Mouse (Mus musculus) naive thymus-derived CD4-positive, alpha-beta T cell, adult 2 months (primary cell): Measurements from ENCODE around the gene Rnf7.
A peak's percentile ranks its signal among the peaks of the same experiment; 100 is the strongest.

ENCODE experiments used
- DNase-seq: peaks from one replicate; pipeline ENCODE4 v3.0.0-alpha.2; 2011; ENCODE audit warnings: low read depth

Rnf7 gene

DNA sequence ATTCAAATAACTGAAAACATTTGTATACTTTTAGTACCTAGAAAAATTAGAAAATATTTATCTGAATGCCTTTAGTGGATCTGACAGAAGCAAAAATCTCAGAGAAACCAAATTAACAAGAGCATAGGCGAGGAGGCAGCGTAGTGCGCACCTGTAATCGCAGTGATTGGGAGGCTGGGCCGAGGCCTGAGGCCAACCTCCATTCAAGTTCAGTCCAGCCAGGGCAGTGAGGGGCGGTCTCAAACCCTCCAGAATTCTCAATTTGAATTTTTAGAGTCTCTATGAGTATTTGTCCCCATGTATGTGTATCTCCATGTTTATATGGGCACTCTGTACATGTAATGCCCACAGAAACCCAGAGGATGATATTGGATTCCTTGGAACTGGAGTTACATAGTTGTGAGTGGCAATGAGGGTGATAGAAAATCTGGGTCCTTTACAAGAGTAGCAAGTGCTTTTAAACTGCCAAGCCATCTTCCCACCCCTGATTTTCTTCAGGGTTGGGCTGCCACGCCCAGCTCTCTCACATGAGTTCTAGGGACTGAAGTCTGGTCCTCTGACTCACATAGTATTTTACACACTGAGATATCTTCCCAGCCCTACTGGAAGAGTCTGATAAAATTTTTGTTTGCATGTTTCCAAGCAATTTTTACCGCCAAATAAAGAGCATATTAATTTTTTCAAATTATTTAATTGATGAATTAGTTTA lies 8.1 kb downstream of the Rnf7 start:
- no peak for DNase-seq

DNA sequence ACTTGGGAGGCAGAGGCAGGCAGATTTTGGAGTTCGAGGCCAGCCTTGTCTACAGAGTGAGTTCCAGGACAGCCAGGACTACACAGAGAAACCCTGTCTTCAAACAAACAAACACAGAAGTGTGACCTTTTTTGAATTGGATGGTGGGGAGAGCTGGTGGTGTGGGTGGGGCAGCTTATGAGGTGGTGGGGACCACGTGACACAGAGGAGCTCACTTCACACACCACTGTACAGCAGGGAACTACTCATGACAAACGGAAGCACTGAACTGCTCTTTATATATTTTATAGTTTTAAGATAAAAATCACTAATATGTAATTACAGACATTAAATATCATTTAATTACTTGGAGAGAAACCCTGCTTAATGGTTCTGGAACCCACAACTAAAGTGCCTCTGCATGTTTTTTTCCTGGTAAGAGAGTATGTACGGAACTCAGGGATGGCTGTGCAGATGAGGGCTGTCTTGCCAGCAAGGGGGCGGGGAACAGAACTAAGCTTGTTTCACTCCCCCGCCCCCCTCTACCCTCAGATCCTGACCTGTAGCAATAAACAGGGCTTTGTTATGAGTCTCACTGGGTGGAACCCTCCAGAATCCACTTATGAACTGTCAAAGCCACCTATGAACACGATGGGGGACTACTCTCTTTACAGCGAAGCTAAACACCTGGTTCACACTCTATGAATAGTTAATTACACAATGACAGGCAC lies 8.8 kb downstream of the Rnf7 start:
- DNase-seq: no peak

DNA sequence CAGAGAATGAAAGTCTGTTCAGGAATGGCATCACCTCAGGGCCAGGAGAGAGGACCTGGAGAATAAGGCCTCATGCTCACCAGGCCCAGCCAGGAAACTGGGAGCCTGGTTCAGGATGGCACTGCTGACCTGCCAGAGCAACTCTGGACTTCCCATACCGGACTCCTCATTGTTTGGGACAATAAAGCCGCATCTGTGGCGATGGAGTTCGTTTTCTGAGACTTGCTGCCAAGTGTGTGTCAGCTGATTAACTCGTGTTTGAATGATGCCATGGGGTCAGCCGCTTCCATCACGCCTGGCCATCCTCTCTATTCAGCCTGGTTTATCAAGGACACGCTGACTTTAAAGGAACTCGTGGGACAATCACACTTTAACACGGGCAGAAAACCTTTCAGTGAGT lies 14.8 kb downstream of the Rnf7 start:
- no peak for DNase-seq

DNA sequence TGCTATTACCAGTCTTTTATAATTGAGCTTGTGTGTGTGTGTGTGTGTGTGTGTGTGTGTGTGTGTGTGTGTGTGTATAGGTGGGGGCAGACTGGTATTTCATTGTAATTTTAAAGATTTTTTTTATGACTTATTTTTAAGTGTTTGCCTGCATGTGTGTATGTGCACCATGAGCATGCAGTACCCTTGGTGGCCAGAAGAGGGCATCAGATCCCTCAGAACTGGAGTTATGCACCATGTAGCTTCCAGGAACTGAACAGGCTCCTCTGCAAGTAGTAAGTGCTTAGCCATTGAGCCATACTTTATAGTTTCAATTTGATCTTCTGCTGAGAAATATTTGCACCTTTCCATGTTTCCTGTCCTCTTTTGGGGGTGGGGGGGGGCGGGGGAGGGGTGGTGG lies 16.9 kb downstream of the Rnf7 start:
- peak; percentile 54 for DNase-seq

DNA sequence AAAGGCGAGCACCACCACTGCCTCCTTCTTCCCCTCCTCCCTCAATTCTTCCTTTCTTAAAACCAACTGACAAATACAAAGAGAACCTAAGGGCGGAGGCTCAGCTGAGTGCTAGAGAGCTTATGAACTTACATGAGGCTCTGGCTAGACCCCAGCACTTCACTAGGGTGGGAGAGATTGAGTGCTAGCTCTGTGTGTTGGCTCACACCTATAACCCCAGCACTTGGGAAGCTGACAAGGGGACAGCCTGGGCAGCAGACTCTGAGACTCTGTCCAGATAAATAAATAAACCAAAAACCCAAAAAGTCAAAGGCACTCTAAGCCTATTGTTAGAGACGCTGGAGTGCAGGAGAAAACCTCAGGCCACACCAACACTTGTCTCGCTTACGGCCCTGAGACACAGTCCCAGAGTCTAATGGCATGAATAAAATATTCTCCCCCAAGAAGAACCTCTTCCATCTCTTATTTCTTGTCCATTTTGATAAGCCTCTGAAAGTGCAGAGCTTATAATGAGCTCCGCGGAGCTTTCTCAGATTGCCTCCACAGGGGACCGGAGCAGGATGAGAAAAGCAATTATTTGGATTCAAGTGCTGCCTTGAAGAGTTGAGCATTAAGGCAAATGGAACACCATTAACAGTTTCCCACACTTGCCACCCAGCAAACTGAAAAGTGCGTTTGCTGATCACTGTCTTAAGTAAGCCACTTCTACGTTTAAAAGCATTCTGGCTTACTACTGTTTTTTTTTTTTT lies 18.2 kb downstream of the Rnf7 start:
- DNase-seq: no peak

DNA sequence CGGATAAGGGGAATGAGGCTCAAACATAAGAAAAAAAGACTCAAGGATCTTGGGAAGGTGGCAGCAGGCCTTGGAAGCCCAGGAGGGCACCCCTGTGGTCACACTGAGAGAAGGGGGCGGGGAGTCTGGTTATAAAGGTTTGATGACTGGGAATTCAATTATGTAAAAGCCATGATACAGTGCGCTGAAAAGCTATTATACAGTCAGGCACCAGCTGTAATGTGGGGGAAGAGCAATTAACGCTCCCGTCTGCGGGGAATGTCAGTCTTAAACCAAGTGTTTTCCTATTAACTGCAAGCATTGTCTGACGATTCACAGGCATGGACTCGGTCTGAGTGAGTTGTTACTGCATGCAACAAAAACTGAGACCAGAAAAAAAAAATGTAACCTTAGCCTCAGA lies 22.9 kb downstream of the Rnf7 start:
- no peak for DNase-seq

DNA sequence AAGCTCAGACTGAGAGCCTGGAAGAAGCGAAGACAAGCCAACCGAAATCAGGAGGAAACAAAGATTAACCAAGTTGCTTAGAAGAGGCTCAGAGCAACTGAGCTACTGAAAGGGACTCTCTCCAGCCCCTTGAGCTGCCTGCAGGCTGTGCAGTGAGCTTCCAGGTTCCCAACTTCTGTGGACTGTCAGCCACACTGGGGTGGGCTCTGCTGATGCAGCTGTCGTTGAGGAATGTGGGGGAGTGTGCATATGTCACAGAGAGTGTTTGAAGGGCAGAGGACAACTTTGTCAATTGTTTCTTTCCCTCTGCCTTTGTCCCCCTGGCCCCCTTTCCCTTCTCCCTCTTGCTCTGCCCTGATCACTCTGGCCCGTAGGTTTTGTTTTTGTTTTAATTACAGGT lies 25.5 kb downstream of the Rnf7 start:
- no peak for DNase-seq

DNA sequence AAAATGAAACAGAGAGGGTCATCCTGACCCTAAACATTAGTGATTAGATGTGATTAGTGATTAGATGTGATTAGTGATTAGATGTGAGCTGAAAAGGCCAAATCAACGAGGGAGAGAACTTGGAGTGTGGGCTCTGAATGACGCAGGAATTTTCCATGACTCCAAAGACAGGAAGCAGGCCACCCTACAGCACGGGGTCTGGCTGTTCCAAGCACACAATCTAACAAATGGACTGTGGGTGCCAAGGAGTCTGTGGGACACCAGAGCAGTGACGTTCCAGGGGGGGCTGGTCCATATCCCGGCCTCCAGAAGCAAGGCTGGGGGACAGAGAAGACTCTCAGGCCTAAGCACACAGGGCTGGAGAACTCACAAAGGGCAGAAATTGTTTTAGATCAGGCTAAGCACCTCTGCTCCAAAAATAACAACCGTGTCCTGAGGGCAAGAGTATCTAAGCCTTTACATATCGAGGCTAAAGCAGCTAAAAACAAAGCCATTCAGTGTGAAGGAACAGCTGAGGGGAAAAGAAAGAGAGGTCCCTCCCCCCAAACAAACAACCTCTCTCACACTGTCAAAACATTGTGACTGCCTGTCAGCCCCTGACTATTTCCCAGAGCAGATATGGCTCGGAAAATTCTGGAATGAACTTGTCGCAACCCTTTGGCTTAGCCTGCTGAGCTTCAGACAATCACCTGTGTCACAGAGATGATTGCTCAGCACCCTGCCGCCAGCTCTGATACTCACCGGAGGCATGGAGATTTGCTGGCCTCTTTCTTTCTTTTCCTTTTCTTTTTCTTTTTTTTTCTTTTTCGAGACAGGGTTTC lies 27.4 kb downstream of the Rnf7 start:
- no peak for DNase-seq

DNA sequence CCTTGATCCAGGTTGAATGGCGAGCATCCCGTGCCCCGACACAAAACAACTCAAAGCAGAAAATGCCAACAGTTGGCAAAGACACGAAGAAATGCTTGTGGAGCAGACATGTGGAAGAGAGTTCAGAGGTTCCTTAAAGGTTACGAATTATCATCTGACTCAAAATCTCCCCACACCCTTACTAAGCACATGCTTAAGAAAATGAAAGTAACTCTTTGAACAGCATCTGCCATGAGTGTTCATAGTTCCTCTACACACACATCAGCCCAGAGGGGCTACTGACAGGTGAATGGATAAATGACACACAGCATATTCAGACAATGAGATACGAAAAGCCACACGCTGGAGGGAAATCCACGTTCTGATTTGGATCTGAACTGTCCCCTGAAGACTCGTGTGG lies 29.0 kb downstream of the Rnf7 start:
- DNase-seq: no peak

DNA sequence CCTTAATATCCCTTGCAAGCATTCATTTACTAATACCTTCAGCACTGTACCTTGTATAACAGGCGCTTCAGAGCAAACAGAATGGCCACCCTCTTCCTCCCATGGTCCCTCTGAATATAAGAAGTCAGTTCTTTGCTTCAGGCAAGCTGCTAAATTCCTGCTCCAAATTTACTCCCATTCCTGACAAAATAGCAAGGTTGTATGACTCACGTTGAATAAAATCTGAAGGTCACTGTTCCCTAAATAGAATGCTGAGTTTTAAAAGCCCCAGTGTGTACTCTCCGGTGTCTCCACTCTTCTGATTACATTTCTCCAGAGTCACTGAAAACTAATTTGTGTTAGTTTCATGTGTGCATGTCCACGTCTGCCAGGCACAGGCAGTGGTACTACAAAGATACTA lies 33.1 kb downstream of the Rnf7 start:
- no peak for DNase-seq

DNA sequence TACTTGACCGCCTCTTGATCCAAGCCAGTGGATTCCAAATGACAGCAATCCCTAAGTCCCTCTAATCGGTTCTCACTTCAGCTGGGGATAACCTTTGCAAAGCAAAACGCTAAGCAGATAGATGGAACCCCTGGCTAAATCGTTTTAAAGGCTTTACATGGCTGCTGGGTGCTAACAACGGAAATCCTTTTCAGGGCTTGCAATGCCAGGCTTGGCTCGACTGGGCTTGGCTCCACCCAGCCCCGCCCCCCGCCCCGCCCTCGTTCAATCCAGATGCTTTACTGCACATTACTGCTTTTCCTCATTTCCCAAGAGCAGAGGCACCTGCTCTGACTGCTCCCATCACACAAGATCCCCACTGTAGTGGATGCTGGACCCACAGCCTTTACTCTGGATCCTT lies 36.4 kb downstream of the Rnf7 start:
- DNase-seq: peak; percentile 61

DNA sequence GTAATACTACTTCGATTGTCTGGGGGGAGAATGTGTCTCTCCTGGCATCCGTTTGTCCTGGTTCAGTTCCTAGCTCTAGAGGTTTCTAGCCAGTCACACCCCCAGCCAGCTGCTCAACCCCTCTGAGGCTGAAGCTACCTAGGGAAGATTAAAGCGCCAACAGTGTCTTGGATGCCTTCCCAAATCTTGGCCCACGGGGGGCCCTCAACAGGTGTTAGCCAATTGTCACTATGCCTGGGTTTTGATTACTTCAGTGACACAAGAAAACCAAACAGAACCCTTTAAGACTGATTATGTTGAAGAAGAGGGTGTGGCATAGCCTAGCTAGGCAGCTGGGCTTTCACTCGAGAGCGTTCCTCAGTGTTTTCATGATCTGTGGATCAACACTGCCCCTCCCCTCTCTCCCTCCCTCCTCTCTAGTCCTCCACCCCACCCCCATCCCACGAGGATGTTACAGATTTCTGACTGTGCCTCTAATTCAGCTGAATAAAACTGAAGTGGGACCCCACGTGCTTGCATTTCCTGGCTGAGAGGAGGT lies 40.1 kb downstream of the Rnf7 start:
- peak; percentile 73 for DNase-seq

DNA sequence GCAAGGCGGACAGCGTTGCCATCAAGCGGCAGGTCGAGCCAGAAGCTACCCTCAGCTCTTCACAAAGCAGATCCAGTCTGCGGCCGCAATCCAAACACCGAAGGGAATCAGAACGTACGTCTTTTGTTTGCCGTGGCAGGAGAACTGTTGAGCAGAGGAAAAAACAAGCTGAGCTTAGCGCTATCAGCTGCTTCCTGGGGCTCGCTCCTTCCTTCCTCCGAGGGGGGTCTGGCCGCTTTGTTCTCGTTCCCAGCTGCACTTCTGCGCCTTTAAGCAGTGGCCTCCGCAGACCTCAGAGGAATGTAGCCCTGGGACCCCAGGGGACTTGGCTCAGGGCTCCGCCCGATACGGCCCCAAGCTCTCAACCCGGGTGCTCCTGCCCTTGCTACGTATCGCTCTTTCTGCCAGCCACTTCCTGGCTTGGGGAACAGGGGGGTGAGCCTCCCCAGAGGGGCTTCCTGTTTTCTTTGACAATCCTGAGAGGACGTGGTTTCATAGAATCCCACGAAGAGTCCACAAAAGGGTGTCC lies 40.6 kb downstream of the Rnf7 start:
- peak; percentile 77 for DNase-seq

DNA sequence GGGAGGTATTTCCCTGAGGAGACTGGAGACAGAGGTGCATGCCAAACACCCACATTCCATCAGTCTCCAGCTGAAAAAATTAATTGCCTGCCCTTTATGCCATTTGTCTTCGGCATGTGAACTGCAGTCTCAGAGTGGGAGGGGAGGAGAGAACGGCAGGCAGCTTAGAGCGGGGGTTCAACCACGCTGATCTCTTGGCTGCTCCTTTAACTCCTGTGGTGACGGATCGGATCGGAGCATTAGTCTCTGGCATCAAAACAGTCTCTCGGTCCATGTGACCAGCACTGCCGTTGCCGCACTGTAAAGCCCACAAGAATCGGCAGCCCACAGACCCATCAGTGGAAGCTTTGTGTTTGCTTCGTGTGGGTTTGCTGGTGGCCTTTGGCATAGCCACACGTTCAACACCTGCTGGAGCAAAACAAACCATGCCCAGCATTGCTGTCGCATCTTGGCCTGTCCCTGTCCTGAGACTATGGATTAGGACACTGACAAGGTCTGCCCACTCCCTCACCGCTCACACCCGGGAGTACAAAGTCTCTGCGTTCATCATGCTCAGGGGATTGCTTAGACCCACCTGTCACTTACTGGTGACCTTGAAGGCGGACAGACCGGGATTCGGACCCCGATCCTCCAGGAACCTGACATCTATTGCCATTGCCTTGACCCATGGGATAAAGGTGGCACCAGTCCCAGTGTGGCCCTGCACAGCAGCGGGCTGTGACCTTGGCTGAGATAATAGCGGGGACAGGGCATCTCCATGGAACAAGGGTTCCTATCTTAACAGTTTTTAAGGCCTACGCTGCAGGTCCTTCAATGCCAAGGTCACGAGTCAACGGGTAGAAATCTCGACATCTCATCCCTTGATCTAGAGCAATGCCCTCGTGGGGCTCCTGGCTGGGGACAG lies 41.3 kb downstream of the Rnf7 start:
- peak; percentile 57 for DNase-seq

DNA sequence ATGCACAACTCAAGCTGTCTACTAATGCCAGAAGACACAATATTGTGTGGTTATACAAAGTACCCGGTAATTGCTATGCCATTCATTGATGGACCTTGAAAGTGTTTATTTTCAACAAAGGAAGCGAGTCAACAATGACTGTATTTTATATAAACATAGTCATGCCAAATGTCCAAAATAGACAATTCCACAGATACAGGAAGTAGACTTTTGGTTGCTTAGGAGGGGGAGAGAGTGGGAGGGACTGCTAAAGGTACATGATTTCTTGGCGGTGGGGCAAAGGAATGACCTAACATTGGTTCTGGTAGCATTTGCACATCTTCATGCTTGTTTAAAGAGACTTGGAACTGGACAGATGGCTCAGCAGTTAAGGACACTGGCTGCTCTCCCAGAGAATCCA lies 45.9 kb downstream of the Rnf7 start:
- DNase-seq: no peak

DNA sequence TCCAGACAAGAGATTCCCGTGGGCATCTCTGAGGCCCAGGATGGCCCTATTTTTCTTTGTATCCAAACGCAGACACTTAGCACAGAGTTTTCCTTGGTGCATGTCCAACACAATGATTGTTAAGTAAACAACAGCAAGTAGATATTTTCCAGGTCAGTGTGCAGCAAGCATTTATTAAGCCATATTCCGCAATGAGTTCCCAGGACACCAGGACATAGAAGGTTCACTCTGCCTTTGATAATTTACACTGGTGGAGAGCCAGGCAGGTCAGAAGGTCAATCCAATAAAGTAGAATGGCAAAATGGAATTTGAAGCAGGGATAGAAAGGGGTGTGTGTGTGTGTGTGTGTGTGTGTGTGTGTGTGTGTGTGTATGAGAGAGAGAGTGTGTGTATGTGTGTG lies 47.4 kb downstream of the Rnf7 start:
- DNase-seq: no peak

DNA sequence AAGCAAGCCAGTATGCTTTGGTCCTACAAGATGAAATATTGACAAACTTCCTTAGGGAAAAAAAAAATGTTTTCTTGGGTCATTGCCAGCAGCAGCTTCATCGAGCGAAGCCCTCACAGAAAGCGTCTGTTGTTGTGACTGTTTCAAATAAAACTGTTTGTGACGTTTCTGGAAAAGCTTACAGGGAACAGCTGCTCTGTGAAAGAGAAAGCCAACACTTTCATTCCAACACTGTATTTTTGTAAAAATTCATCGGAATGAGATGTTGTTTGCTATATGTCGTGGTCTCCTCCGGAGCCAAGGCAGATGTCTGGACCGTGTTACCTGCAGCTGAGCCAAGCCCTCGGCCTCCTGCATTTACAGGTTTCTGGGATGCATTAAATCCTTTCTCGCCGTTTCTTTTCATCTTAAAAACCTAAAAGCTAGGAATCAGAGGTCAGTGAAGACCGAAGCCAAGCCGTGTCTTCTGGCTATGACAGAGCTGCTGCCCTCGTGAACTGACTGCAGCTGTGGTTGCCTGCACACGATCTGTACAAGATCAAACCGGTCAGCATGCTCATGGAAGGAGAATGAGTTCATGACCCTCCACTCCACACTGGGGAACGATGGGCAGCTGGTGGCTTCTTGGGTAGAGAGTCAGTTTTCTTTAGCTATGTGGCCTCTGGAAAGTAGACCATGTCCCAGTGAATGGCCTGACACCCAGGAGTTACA lies 50.0 kb downstream of the Rnf7 start:
- no peak for DNase-seq

DNA sequence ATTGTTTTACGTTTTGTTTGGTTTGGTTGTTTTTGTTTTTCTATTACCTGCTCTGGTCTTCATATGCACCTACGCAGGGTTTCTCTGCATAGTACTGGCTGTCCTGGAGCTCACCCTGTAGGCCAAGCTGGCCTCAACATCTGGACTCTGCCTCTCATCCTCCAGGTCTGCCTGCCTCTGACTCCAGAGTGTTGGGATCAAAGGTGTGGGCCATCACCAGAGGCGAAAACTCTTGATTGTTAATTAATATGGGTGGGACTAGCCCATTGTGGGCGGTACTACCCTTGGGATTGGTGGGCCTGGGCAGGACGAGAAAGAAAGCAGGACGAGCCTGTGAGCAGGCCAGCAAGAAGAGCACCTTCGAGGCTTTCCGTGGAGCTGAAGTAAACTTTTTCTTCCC lies 54.4 kb downstream of the Rnf7 start:
- no peak for DNase-seq
